Mouse (Mus musculus) kidney, postnatal 36 days (tissue): ENCODE measurements around the gene Zfp768.
"Not testable (repeated sequence)": the region's sequence is repeated elsewhere in the genome, so short reads cannot be mapped to it uniquely, and the experiment has no call there.

Experiments
- DNase-seq, 2 experiments: peaks; one replicate each; pipeline ENCODE4 v3.0.0; 2021 to 2022; ENCODE audit warnings: mixed read lengths in 2 of 2

The Zfp768 gene

DNA sequence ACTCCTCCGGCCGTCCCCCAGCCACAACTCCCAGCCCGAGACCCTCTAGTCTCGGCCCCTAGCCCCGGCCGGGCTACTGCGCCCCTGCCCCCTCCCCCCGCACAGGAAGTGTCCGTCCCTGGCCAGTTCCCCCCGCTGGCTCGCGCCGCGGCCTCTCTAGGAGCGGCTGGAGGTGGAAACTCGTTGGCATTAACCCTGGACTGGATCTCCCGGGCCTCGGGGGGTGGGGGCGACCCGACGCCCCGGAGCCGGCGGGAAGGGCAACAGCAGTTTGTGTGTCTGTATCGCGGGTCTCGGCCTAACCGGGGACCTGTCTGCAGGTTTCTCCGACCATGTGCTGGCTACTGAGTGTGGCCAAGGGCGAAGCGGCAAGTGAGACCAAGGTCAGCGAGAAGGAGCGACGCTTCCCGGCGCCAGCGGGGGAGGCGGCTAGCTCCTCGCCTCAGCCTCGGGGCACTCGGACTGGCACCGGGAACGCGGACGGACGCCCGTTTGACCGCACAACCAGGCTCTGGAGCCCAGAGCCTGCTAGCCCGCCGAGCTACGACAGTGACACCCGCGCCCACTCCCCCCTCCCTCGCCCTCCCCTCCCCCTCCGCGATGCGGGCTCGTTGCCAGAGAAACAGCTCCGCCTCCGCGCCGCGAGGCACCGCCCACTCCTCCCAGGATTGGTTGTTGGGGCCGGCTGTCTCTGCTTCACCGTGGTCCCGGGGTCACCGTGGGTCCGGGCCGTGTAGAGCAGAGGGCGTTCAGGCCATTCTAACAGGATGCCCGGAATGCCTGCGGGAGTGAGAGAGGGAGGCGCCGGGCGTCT is at the start of gene Zfp768:
TSS of gene Zfp768 (minus strand) at position 78 of the 814 bp plus-strand sequence.
- peak; percentile 96 to 97 for DNase-seq

DNA sequence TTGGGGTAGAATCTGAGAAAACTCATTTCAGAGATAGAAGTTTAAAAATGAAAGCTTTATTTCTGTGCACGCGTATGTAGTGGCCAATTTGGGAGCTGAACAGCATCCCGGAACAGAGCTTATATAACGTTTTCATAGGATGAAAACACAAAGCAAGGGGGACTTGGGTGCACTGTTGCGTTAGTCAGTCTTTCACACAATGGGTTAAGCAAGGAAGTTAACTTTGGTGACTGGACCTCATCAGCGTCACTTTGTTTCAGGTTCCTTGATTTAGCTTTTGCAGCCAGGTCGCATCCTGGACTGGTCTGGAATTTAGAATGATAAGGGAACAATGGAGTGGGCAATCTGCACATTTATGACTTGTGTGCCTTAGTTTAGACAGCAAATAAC is 48.5 kb upstream of the Zfp768 start:
- no peak for DNase-seq

GRCm38 (mm10) chr7:127393157-127393943 is 48.0 kb upstream of the Zfp768 start, which contains the start of gene E430018J23Rik:
E430018J23Rik (minus strand) TSS chr7:127393629.
- peak; percentile 99 to 100 for DNase-seq

DNA sequence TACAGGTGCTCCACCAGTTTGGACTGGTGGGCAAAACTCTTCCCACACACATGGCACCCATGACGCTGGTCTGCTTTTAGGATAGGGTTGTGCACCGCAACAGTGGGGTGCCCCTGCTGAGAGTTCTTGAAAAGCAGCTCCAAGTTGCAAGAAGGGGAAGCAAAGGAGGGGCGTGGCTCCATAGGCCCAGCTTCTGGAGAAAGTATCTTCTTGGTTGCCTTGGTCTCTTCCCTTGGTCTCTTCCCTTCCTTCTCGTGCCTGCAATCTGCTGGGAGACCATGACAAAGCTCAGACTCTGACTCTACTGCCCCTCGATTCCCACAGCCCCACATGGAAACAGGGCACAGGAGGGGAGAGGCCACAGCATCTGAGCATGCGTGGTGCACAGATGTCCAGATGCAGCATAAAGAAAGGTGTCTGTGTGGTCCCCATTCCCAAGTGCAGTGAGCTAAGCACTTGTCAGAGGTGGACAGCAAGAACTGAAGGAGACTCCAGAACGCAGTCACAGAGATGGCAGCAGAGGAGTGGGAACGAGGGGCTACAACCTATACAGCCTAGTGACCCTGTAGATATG is 46.9 kb upstream of the Zfp768 start:
- DNase-seq, result no peak

DNA sequence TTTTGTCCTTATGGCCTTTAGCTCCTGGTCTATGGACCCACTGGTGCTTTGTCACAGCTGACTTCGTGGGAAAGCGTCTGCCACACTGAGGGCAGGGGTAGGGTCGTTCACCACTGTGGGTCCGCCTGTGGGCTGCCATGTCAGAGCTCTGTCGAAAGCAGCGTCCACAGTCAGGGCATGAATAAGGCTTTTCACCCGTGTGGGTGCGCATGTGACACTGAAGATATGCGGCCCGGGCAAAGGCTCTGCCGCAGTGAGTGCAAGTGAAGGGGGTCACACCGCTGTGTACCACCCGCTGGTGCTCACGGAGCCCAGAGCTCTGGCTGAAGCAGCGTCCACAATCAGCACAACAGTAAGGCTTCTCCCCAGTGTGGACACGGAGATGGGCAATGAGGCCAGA is 46.1 kb upstream of the Zfp768 start:
- DNase-seq, result no peak

DNA sequence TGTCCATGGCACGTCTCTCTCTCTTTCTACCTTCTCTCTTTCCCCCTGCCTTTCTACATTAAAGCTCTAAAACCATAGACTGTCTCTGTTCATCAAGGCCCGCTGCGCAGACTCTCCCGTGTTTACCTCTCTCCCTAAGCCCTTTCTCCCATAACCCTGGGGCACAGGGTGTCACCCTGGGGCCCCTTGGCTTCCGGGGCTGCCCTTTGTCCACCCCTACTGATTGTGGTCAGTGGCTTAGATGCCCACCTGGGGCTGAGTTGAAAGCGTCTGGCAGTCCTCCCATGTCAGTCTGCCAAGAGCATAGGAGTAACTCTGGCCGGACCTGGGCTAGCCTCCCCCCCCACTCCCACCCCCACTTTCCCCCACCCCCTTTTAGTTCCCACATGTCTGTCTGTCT is 44.9 kb upstream of the Zfp768 start:
- DNase-seq, result no peak

- DNase-seq, result not testable (repeated sequence)
Measured at GRCm38 (mm10) chr7:127388201-127388600, 42.8 kb upstream of the Zfp768 start.

DNA sequence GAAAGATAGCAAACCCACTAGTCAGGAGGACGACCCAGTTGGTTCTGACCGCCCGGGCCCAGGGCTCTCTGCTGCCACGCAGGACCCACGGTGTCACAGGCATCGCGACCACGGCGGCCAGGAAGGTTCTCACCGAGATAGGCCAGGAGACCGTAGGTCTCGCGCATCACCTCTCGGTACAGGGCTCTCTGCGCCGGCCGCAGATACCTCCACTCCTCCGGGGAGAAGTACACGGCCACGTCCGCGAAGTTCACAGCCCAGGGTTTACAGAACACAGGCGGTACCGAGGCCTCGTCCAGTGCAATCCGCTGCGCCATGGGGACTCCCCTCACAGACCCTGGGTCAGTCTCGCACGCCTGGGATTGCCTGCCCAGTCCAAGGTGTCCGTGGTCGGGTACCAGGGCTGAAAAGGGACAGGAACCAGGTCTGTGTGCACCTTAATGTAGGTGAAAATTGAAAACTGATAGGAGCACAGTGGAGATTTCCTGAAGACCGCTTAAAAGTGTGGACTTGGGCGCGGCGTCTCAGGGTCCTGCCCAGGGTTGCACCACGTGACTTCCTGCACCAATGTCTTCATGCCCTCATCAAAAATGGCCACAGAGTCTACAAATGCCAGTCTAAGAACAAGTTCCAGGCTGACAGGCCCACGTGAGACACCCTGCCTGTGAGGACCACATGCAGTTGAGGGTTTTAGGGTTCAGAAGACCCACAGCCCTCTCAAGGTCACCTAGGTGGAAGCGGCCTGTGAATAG is 41.4 kb upstream of the Zfp768 start, which contains the start of gene 9130019O22Rik:
TSS of gene 9130019O22Rik (minus strand) at position 526 of the 752 bp plus-strand sequence.
- peak; percentile 97 to 98 for DNase-seq

DNA sequence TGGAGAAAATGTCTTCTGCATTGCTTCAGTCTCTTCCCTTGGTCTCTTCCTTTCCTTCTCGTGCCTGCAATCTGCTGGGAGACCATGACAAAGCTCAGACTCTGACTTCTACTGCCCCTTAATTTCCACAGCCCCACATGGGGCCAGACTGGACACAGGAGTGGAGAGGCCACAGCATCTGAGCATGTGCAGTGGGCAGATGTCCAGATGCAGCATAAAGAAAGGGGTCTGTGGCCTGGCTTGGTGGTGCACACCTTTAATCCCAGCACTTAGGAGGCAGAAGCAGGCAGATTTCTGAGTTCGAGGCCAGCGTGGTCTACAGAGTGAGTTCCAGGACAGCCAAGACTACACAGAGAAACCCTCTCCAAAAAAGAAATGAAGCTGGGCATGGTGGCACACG is 40.2 kb upstream of the Zfp768 start:
- DNase-seq, result not testable (repeated sequence)

DNA sequence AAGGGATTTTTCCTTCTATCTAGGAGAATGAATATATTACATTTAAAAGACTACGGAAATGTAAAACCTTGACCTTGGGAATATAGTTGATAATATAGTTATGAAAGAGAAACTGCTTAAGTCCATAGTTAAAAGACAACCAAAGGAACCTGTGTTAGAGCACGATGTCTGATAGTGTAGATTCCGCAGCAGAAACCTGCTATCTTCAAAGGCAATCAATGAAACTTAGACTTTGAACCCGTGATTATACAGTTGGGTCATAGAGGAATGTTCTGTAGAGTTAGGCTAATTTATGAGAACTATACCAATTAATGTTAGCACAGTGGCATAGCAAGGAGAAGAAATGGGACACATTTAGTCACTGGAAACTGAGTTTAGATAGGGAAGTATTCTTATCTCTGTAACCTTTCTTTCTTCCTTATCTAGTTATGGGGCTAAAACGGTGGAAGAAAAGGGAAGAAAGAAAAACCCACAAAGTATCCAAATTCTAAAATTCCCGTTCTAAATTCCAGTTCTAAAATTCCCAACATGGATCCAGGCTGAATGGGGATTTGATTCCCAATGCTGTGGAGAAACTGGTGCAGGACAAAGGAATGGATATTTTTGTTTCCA is 33.0 kb upstream of the Zfp768 start:
- DNase-seq, result no peak

- DNase-seq, result peak; percentile 97 to 98
Measured at GRCm38 (mm10) chr7:127375271-127376245, 30.2 kb upstream of the Zfp768 start, which contains the start of gene Zfp747. Zfp747 (minus strand) TSS chr7:127376050.

- not testable (repeated sequence) for DNase-seq
Measured at GRCm38 (mm10) chr7:127371870-127372269, 26.5 kb upstream of the Zfp768 start.

GRCm38 (mm10) chr7:127371213-127371612 is 25.8 kb upstream of the Zfp768 start:
- no peak for DNase-seq

DNA sequence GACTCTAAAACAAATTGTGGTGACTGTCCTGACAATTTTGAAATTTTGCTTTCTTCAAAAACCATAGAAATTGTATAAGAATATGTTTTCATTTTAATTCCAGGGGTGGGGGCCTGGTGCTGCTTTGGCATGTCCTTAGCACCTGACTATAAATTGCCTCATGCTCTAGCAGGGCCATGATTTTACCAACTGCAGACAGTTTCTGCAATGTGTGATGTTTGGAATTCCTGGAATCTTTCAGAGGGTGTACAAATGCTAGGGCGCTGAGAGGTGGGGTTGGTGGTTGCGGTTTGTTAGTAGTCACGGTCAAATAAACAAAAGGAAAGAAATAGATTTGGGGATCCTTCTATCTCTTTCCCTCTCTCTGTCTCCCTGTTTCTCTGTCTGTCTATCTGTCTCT is 20.9 kb upstream of the Zfp768 start:
- no peak for DNase-seq

DNA sequence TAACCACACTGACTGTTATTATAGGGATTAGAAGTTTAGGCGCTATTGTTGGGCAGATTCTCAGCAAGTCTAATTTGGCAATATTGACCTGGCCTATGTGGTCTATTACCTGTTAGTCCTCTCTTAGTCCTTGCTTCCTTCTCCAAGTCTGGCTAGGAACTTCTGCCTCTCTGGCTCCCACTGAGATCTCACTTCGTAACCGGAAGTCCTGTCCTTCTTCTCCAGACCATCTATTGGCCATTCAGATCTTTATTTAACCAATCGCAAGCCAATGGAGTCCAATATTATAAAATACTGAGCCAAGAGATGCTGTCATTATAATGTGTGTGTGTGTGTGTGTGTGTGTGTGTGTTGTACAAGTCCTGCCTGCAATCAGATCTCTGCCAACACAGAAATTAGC is 18.8 kb upstream of the Zfp768 start:
- peak in 1 of 2 experiments; percentile 27 for DNase-seq

DNA sequence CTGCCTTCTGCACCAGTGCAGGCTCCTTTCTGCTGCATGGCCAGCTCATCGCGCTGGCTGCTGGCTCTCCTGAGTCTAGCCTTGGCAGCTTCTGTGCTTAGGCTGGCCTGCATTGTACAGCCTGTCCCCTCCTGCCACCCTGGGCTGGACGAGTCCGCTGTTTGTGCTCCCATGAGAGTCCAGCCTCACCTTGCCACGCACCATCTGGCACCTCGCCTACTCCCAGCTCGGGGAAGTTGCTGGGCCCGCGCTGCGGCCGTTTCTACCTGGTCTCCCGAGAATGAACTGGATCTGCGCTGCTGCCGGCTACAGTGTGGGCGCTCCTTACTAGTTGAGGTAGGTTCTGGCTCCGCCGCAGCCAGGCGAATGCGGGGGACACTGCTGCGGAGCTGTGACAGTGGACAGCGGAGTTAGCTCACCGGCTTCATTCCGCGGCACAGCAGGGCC is 18.1 kb upstream of the Zfp768 start:
- DNase-seq, result peak; percentile 37 to 73

DNA sequence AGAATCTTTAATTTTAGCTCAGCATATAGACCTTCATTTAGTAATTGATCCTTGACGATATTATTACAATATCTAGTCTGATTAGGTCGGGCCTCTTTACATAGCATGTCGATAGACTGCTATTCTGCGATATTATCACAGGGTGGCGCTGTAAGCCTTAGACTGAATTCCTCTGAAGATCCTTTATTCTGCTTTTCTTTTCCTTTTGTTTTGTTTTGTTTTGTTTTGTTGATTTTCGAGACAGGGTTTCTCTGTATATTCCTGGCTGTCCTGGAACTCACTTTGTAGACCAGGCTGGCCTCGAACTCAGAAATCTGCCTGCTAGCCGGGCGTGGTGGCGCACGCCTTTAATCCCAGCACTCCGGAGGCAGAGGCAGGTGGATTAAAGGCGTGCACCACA is 17.0 kb upstream of the Zfp768 start:
- peak; percentile 42 to 47 for DNase-seq

GRCm38 (mm10) chr7:127361449-127361848 is 16.1 kb upstream of the Zfp768 start:
- DNase-seq, result peak; percentile 77 to 78

GRCm38 (mm10) chr7:127360265-127360664 is 14.9 kb upstream of the Zfp768 start:
- no peak for DNase-seq

GRCm38 (mm10) chr7:127358472-127358871 is 13.1 kb upstream of the Zfp768 start:
- DNase-seq, result no peak

DNA sequence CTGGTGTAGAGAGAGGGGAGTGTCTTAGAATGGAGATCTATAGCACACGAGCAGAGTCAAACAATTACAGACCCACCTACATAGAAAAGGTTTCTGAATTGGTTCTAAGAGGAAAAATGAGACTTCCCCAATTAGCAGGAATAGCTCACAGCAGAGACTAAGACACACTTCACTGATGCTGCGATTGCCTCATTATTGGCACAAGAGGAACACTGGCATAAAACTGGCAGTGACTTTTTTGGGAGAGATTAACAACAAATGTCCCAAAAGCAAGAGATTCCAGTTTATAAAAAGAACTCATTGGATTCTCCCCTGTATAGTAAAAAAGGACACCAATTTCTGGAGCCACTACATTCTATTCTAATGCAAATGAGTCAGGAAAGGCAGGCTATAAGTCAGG is 12.5 kb upstream of the Zfp768 start:
- DNase-seq, result no peak
